Mouse (Mus musculus) lung, embryonic 14.5 days (tissue): ENCODE data around the gene Pak4. TPM values are rescaled to one million over a fixed set of nuclear protein-coding genes. Genes with fewer than 3 reads are reported as not detected.
"Not testable (repeated sequence)": the region's sequence is repeated elsewhere in the genome, so short reads cannot be mapped to it uniquely, and the experiment has no call there.

Experiments
- ATAC-seq: fragments of 200-750 bp; cut with Nextera tagmentation; 2 replicates; pipeline ENCODE4 v1.8.0; 2017; ENCODE audit warnings: mild to moderate bottlenecking, moderate TSS enrichment, moderate library complexity; ENCODE audit not compliant: insufficient read depth
- DNase-seq: peaks from one replicate; pipeline ENCODE4 v3.0.0-alpha.2; 2015
- H3K27ac ChIP-seq: fragments of 300-500 bp; sonication (generic); 2 replicates; pipeline ENCODE4 v1.5.1; 2014; ENCODE audit warnings: low read depth, mild to moderate bottlenecking, moderate library complexity
- H3K27me3 ChIP-seq: fragments of 300-500 bp; sonication (generic); 2 replicates; pipeline ENCODE4 v1.6.1; 2014; ENCODE audit warnings: low read length, control low read depth; ENCODE audit not compliant: insufficient read depth
- H3K36me3 ChIP-seq: fragments of 300-500 bp; sonication (generic); 2 replicates; pipeline ENCODE4 v1.6.1; 2014; ENCODE audit warnings: control low read depth; ENCODE audit not compliant: insufficient read depth
- H3K4me1 ChIP-seq: fragments of 300-500 bp; sonication (generic); 2 replicates; pipeline ENCODE4 v1.6.1; 2014; ENCODE audit warnings: antibody characterized with exemption, control low read depth; ENCODE audit not compliant: insufficient read depth
- H3K4me2 ChIP-seq: fragments of 300-500 bp; sonication (generic); 2 replicates; pipeline ENCODE4 v1.6.1; 2014; ENCODE audit warnings: mild to moderate bottlenecking
- H3K4me3 ChIP-seq: fragments of 300-500 bp; sonication (generic); 2 replicates; pipeline ENCODE4 v1.5.1; 2014; ENCODE audit warnings: low read depth, low read length
- H3K9ac ChIP-seq: fragments of 300-500 bp; sonication (generic); 2 replicates; pipeline ENCODE4 v1.6.1; 2014
- H3K9me3 ChIP-seq: fragments of 300-500 bp; sonication (generic); 2 replicates; pipeline ENCODE4 v1.6.1; 2016; ENCODE audit warnings: low read depth, low read length, control low read depth
- CTCF ChIP-seq: IDR thresholded peaks from 2 replicates; pipeline ENCODE4 v1.5.1; 2016; ENCODE audit warnings: antibody characterized with exemption, low read depth
- WGBS: fragments of 180-500 bp; shearing (Covaris S2); extraction: QIAGEN DNeasy Blood & Tissue Kit; methylation state at CpG from one replicate; pipeline ENCODE4 v1.1.7; 2014; 5-methylcytosine and 5-hydroxymethylcytosine counted together
- polyA plus RNA-seq: library from polyadenylated mRNA; unstranded; fragments of >200 nt; fragmentation: Nextera tagmentation; extraction: Ambion mirVana; gene quantifications from 2 replicates; pipeline ENCODE4 v1.2.1, GENCODE M21; 2014

Gene Pak4
- polyA plus RNA-seq, 1 experiment from 2014 or later, result 52.5 TPM

DNA sequence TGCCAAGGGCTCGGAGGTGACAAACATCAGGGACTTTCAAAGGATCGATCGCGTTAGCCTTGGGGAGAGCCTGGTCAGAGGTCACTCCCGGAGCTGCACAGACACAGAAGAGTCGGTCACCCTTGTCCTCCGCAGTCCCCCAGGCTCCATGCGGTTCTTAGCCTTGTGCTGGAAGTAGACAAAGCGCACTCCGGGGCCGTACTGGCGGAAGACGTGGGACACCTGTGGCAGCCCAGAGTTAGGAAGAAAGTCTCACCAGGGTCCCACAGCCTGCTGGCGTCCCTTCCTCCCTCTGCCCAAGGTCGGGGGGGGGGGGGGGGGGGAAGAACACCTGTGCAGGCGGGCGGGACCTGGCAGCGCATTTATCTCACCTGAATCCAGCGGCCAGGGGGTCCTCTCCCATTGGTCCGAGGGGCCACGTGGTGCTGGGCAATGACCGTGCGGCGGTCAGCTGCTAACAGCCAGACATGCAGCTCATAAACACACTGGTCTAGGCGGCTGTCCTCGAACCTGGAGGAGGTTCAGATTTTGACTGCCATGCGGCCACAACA, 53.9 kb downstream of the Pak4 start:
- peak; percentile 47; the same call in 1 of the 2 replicates for ATAC-seq
- 4% methylated on average over 25 of the region's 27 CpGs for WGBS
- peak overlapping the region; percentile 16 for H3K9ac ChIP-seq
- H3K9me3 ChIP-seq, result no peaks in the 10 kb centered on the region
- H3K4me2 ChIP-seq, result peak overlapping the region; percentile 54
- no peak overlapping the region for H3K27ac ChIP-seq
- peak; percentile 24 for DNase-seq
- peak overlapping the region; percentile 8; the same call in 1 of the 2 replicates for H3K4me3 ChIP-seq
- H3K36me3 ChIP-seq, result no peaks in the 10 kb centered on the region
- peaks cover 37% of the 10 kb centered on the region for H3K27me3 ChIP-seq
- TF ChIP-seq CTCF, result no peak
- H3K4me1 ChIP-seq, result no peaks in the 10 kb centered on the region

DNA sequence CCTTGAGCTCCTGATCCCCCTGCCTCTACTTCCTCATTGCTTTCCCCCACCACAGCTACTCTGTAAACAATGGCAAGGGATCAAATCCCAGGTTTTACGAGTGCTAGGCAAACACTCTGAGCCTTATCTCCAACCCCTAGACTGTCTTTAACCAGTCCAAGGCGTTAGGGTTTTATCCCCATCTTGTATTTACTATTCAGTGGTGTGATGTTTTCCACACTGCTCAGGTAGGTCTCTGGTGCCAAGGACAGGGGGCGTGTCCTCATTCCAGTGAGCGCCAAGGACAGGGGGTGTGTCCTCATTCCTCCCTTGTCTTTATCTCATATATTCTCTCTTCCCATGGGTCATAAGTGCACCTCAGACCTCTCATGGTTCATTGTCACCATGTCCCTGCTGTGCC, 57.5 kb downstream of the Pak4 start, which contains the start of gene Sycn:
Sycn (plus strand) TSS at position 360 of the 400 bp plus-strand sequence.
- Histone ChIP-seq H3K4me3 (no peak within 1 kb of the TSS), H3K27ac (no peak within 1 kb of the TSS), H3K27me3 (peaks cover 14% of the 10 kb centered on the region), H3K4me1 (no peaks in the 10 kb centered on the region), H3K4me2 (no peak within 1 kb of the TSS), H3K36me3 (no peaks in the 10 kb centered on the region), H3K9me3 (no peaks in the 10 kb centered on the region), H3K9ac (no peak within 1 kb of the TSS)
- 49% methylated on average over 4 of the region's 4 CpGs for WGBS
- no peak for ATAC-seq
- no peak for TF ChIP-seq CTCF
- DNase-seq, result no peak

DNA sequence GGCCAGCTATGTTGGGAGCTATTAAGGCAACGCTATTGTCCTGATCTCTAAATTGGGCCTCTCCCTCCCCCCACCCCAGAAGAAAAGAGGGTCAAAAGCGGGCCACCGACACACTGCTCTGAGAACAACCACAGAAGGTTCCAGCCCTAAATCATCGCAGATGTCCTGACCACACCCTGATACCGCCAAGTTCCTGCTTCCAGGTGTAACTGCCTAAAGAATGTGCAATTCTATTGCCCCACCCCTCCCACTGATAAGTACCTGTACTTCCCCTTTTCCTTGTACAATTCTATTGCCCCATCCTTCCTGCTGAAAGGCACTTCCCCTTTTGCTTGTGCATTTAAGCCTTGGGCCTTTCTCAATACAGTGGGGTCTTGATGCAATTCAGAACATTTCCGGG, 59.1 kb downstream of the Pak4 start:
- not testable (repeated sequence) for ATAC-seq, H3K27me3 ChIP-seq, H3K27ac ChIP-seq, H3K4me2 ChIP-seq, H3K36me3 ChIP-seq, H3K4me3 ChIP-seq, H3K9ac ChIP-seq, H3K4me1 ChIP-seq, H3K9me3 ChIP-seq, DNase-seq
- 86% methylated on average over 6 of the region's 6 CpGs for WGBS

DNA sequence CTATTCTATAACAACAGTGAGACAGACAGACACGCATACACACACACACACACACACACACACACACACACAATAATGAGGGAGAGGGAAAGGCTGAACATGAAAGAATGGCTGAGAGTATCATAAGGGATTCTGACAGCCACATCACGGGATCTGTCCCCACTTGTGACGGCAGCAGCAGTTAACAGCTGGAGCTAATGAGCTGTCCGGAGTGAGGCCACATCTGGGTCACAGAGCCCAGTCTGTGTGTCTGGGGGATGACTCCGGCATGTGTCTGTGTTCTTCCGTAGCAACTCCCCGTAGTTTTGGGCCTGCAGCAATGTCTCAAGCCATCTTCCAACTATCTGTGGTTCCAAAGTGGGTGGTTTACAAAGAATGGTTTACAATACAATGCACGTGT, 66.0 kb downstream of the Pak4 start:
- no peak overlapping the region for H3K4me3 ChIP-seq
- H3K9ac ChIP-seq, result no peak overlapping the region
- H3K36me3 ChIP-seq, result no peaks in the 10 kb centered on the region
- no peak overlapping the region for H3K27ac ChIP-seq
- H3K9me3 ChIP-seq, result no peaks in the 10 kb centered on the region
- H3K4me2 ChIP-seq, result no peak overlapping the region
- H3K4me1 ChIP-seq, result no peaks in the 10 kb centered on the region
- no peak for TF ChIP-seq CTCF
- DNase-seq (peak; percentile 75), ATAC-seq (peak; percentile 35; the same call in 1 of the 2 replicates)
- no peaks in the 10 kb centered on the region for H3K27me3 ChIP-seq
- WGBS, result 46% methylated on average over 8 of the region's 8 CpGs

DNA sequence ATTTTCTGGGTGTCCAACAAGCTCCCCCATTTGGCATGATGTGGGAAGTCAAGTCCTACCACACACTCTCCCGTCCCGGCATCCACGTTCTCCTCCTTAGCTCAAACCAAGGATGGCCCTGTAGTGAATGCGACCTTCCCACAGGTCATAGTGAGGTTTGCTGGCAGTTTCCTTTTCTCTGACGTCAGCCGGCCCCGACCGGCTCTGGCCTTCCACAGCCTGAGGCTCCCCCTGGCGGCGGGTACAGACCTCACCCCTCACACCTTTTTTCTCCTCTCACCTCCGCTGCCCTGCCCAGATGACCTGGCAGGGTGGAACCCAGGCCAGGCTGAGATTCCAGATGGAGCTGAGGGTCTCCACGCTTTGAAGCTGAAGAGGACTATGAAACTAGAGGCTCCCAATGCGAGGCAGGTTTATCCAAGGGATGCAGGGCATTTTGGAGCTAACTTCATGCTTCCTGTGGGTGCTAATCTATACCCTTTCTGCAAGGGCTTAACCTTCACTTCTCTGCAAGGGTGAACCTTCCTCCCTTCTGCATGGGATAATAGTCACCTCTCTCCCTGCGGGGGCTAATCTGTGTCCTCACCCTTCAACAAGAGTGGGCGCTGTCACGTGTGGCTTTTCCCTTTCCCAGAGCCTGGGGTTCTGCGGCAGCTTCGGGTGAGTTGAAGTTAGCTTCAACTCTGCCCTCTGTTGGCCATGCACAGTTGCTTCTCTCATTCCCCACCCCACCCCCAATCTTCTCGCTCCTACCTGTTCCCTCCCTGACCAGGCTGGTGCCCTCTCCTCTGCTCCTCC, 69.9 kb downstream of the Pak4 start:
- H3K9me3 ChIP-seq, result no peaks in the 10 kb centered on the region
- no peak overlapping the region for H3K27ac ChIP-seq
- ATAC-seq, result peak; percentile 65
- no peak overlapping the region for H3K4me2 ChIP-seq
- TF ChIP-seq CTCF, result peak; percentile 86
- no peaks in the 10 kb centered on the region for H3K36me3 ChIP-seq
- 5% methylated on average over 19 of the region's 19 CpGs for WGBS
- no peaks in the 10 kb centered on the region for H3K4me1 ChIP-seq
- DNase-seq, result peak; percentile 84
- no peaks in the 10 kb centered on the region for H3K27me3 ChIP-seq
- H3K9ac ChIP-seq, result no peak overlapping the region
- H3K4me3 ChIP-seq, result no peak overlapping the region

DNA sequence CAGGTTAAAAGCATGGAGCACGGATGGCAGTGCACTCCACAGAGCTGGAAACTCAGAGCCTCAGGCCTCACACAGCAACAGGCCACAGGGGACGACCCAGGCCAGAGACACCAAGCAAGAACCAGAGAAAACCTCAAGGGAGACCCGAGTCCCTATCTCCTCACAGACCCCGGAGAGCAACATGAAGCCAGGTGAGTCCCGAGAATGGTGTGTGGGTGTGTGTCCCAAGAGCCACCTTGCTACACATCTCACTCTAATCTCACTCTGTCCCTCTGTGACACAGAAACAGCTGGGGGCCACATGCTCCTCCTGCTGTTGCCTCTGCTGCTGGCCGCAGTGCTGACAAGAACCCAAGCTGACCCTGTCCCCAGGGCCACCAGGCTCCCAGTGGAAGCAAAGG, 75.4 kb downstream of the Pak4 start, which contains the start of gene Ifnl3:
Ifnl3 (plus strand) TSS at position 301 of the 400 bp plus-strand sequence.
- not testable (repeated sequence) for H3K27me3 ChIP-seq

DNA sequence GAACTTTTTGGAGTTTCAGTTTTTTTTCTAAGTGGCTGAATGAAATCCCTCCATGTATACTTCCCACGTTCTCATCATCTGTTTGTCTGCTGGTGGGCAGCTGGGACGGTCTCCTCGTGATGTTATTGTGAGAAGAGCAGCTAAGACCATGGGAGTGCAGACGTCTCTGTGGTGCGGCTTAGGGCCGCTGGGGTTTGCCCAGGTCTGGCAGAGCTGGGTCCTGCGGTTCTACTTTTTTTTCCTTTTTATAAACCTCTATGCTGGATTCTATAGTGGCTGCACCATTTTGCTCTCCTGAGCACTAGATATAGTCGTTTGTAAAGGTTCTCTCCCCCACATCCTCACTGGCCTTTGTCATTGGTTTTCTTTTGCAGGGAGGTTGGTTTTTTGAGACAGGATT, 86.5 kb downstream of the Pak4 start:
- no peak overlapping the region for H3K4me3 ChIP-seq
- no peaks in the 10 kb centered on the region for H3K4me1 ChIP-seq
- WGBS, result 74% methylated on average over 8 of the region's 8 CpGs
- H3K9me3 ChIP-seq, result no peaks in the 10 kb centered on the region
- DNase-seq (no peak), ATAC-seq (no peak)
- H3K4me2 ChIP-seq, result no peak overlapping the region
- H3K27ac ChIP-seq, result no peak overlapping the region
- H3K27me3 ChIP-seq, result no peaks in the 10 kb centered on the region
- no peaks in the 10 kb centered on the region for H3K36me3 ChIP-seq
- no peak overlapping the region for H3K9ac ChIP-seq
- no peak for TF ChIP-seq CTCF

More for the DNA sequence above, 75.4 kb downstream of the Pak4 start, which contains the start of gene Ifnl3:
- DNase-seq, ATAC-seq, H3K9me3 ChIP-seq, H3K27ac ChIP-seq, H3K36me3 ChIP-seq, H3K9ac ChIP-seq, H3K4me1 ChIP-seq, H3K4me2 ChIP-seq, H3K4me3 ChIP-seq: not testable (repeated sequence)
- 59% methylated on average over 5 of the region's 6 CpGs for WGBS

DNA sequence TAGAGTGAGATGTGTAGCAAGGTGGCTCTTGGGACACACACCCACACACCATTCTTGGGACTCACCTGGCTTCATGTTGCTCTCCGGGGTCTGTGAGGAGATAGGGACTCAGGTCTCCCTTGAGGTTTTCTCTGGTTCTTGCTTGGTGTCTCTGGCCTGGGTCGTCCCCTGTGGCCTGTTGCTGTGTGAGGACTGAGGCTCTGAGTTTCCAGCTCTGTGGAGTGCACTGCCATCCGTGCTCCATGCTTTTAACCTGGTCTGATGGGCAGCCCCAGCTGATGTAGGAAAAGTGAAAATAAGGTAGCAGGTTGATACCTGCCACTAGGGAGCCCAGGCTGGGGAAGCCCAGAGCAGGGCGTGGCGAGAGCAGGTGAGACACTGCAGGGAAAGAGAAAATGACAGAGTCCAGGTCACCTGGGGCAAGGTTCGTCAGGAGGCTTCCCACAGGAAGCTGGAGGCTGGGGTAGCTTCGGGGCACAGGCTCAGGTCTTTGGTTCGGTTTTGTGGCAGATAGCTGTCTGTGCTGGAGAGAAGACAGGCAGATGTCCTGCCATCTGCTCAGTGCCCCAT, 87.5 kb downstream of the Pak4 start, which contains the start of gene Ifnl2:
Ifnl2 (minus strand) TSS at position 51 of the 570 bp plus-strand sequence.
- not testable (repeated sequence) for H3K4me2 ChIP-seq

DNA sequence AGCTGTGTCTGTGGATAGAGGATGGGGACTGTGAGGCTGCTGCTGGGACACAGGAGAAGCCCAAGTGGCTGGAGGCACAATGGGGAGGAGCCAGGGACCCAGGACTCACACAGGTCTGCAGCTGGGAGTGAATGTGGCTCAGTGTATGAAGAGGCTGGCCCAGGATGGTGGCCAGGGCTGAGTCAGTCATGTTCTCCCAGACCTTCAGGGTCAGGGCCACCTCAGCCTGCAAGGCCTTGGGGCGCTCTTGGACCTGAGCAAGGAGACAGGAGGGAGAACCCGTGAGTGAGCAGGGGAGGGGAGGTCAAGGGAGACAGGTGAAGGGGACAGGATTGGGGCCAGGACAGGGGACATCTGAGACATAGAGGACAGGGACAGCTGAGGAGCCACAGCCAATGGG, 88.9 kb downstream of the Pak4 start:
- H3K4me1 ChIP-seq, H3K9ac ChIP-seq, H3K4me2 ChIP-seq, ATAC-seq, H3K27ac ChIP-seq, H3K4me3 ChIP-seq, H3K27me3 ChIP-seq, H3K36me3 ChIP-seq, DNase-seq, H3K9me3 ChIP-seq: not testable (repeated sequence)
- 58% methylated on average over 2 of the region's 2 CpGs for WGBS

More for the DNA sequence above, 87.5 kb downstream of the Pak4 start, which contains the start of gene Ifnl2:
- not testable (repeated sequence) for DNase-seq, H3K27ac ChIP-seq, H3K9ac ChIP-seq, H3K4me3 ChIP-seq, H3K9me3 ChIP-seq, H3K27me3 ChIP-seq, H3K36me3 ChIP-seq, ATAC-seq, H3K4me1 ChIP-seq
- WGBS, result 59% methylated on average over 8 of the region's 8 CpGs
